Mouse (Mus musculus) liver, adult (tissue): ENCODE data around the gene Ctla2b.
"Not testable (repeated sequence)": the region's sequence is repeated elsewhere in the genome, so short reads cannot be mapped to it uniquely, and the experiment has no call there.

Experiments
- GATA4 ChIP-seq: IDR thresholded peaks from 2 replicates; pipeline ENCODE4 v1.6.1; 2014; ENCODE audit warnings: mild to moderate bottlenecking, low read length; ENCODE audit not compliant: insufficient replicate concordance

Gene Ctla2b

DNA sequence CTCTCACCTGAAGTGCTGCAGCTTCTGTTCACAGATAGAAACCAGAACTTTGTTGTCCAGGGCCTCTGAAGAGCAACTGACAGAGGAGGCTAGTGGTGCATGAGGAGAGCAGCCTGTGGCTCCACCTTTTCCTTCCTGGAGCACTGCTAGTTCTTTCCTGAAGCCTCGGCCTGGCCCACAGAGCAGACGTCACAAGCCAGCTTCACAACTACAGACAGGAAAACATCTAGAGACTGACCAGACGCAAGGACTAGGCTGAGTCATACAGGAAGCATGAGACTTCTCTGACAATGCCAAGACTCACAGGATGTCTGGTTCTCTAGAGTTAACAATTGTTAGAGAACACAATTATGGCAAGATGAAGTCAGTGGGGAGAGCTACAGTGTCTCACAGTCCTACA is at the start of gene Ctla2b:
Ctla2b (minus strand) TSS at position 120 of the 400 bp plus-strand sequence.
- peak; percentile 36; the same call in 1 of the 2 replicates for TF ChIP-seq GATA4

- TF ChIP-seq GATA4: not testable (repeated sequence)
These were observed 44.6 kb upstream of the Ctla2b start, which contains the start of gene Tpbpa for GRCm38 (mm10) chr13:60941884-60942283. Tpbpa (minus strand) TSS chr13:60941984.

- TF ChIP-seq GATA4: peak; percentile 85; the same call in 1 of the 2 replicates
These were observed 39.3 kb upstream of the Ctla2b start, which contains the start of the genes Gm49391 and Ctla2a for GRCm38 (mm10) chr13:60936500-60936901. Gm49391 (minus strand) TSS chr13:60936571. Ctla2a (minus strand) TSS chr13:60936625.

- TF ChIP-seq GATA4: not testable (repeated sequence)
These were observed 38.2 kb upstream of the Ctla2b start, which contains the start of gene Gm49393 for GRCm38 (mm10) chr13:60935490-60935889. Gm49393 (minus strand) TSS chr13:60935590.

- TF ChIP-seq GATA4: not testable (repeated sequence)
These were observed 7.5 kb upstream of the Ctla2b start, which contains the start of gene Tpbpb for GRCm38 (mm10) chr13:60904780-60905179. Tpbpb (minus strand) TSS chr13:60904880.

GRCm38 (mm10) chr13:60896794-60897193 is 453 bp downstream of the Ctla2b start, which contains the start of gene Gm49392:
Gm49392 (minus strand) TSS chr13:60896894.
- TF ChIP-seq GATA4: not testable (repeated sequence)

GRCm38 (mm10) chr13:60895406-60896160 is 1.7 kb downstream of the Ctla2b start:
- no peak for TF ChIP-seq GATA4

DNA sequence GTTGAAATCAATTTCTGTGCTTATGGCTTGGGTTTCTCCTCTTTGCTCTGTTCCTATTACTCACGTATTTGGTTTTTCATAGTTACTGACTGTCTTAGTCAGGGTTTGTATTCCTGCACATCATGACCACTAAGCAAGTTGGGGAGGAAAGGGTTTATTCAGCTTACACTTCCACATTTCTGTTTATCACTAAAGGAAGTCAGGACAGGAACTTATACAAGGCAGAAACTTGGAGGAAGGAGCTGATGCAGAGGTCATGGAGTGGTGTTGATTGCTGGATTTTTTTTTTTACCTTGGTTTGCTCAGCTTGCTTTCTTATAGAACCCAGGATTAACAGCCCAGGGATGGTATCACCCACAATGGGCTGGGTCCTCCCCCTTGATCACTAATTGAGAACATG is 4.9 kb downstream of the Ctla2b start:
- no peak for TF ChIP-seq GATA4

DNA sequence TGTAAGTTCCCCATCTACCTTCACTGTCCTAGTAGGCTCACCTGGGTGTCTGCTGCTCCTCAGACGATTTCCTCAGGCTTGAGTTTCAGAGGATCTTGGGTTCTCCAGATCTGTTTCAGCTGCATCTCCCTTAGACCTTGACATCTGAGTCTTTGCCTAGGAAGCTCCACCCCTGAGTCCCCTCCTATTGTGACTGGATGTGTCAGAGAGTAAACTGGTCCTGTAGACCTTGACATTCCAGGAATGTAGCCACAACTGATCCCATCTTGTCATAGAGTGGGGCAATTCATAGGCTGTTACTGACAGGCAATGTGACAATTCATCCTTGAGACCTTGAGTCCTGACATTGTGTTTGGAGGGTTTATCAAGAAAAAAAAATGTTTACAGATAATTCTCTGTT is 33.0 kb downstream of the Ctla2b start, which contains the start of gene 4930486L24Rik:
4930486L24Rik (minus strand) TSS at position 195 of the 400 bp plus-strand sequence.
- no peak for TF ChIP-seq GATA4

DNA sequence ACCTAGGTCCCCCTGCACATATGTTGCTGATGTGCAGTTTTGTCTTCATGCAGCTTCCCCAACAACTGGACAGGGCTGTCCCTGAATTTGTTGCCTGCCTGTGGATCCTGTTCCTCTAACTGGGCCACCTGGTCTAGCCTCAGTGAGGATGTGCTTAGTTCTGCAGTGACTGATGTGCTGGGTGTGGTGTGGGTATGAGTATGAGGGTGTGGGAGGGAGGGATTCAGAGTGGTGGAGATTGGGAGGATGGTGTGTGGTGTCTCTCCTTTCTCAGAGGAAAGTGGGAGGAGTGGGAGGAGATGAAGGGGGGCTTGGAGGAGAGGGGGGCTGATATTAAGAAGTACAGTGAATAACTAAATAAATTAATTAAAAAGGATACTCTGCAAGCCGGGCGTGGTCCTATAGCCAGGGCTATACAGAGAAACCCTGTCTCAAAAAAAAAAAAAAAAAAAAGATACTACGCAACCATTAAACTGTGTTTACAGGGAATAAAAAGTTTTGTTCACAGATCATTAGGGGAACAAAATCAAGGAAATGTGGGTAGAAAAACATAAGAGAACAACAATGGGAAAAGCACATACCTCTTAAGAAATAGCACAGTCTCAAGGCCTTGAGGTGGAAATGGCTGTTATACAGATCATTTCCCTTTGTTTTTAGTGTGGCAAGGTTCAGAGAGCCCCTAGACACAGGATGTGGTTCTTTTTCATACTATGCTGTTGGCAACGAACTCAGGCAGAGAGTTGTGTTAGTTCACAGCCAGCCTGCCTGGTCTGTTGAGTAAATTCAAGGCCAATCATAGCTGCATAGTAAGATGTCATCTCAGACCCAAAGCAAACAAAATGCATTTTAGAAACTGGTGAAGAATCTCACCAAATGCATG is 48.8 kb downstream of the Ctla2b start:
- no peak for TF ChIP-seq GATA4
